Mouse (Mus musculus) left cerebral cortex, adult 8-10 months (tissue): Measurements from ENCODE around the gene Serpina1b. TPM values are rescaled to one million over a fixed set of nuclear protein-coding genes. Genes with fewer than 3 reads are reported as not detected.
"Not testable (repeated sequence)": the region's sequence is repeated elsewhere in the genome, so short reads cannot be mapped to it uniquely, and the experiment has no call there.

ENCODE experiments used
- DNase-seq, 2 experiments: peaks; one replicate each; pipeline ENCODE4 v3.0.0; 2022; ENCODE audit warnings: low spot score in 2 of 2
- total RNA-seq, 4 experiments: library from RNA; stranded (reverse); gene quantifications; 2 replicates each; pipeline ENCODE4 v1.2.4; 2022

The Serpina1b gene
- total RNA-seq, 4 experiments from 2014 or later = not detected

- DNase-seq = no peak
Observed at GRCm38 (mm10) chr12:103700144-103700750, 129.9 kb downstream of the Serpina1b start.

DNA sequence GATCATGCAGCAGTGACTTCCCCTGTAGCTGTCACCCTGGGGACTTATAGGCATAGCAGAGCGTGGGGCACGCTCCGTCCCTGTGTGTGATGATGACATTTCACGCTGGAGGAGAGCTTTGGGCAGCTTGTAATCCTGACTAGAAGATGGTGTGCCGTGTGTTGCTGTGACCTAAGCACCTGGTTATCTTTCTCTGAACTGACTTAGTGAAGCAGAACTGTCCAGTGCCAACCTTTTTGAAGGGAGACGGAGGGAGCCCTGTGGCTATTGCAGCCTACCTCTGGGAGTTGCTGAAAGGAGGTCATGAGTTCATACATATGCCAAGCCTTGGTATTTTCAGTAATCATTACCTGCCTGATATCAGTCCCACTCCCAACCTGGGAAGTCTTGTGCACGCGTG, 134.7 kb downstream of the Serpina1b start, which contains the start of gene Serpina1f:
TSS of gene Serpina1f (minus strand) at position 101 of the 400 bp plus-strand sequence.
- DNase-seq = no peak

GRCm38 (mm10) chr12:103688221-103688814, 141.9 kb downstream of the Serpina1b start:
- DNase-seq = no peak

GRCm38 (mm10) chr12:103687021-103687420, 143.2 kb downstream of the Serpina1b start:
- DNase-seq = no peak

- DNase-seq = peak in 1 of 2 experiments; percentile 58
Observed at GRCm38 (mm10) chr12:103686050-103686449, 144.1 kb downstream of the Serpina1b start.

DNA sequence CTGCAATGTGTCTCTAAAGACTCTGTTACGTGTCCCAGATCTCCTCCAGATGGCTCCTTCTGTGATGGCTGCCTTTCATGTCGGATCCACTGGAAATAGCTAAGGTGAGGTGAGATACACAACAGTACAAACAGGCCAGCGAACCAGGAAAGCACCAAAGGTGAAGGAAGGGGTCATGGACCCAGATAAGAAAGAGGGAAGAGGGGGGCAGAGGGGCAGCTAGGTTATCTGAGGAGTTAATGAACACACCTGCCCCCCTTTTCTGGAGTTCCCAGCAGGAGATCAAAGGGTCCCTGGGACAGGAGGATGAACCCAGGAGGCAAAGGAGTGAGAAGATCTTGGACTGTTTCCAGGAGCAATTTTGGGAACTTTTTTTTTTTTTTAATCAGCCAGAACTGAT, 144.8 kb downstream of the Serpina1b start:
- DNase-seq = no peak

GRCm38 (mm10) chr12:103683775-103684174, 146.4 kb downstream of the Serpina1b start:
- DNase-seq = no peak

GRCm38 (mm10) chr12:103681739-103682138, 148.4 kb downstream of the Serpina1b start:
- DNase-seq = no peak

DNA sequence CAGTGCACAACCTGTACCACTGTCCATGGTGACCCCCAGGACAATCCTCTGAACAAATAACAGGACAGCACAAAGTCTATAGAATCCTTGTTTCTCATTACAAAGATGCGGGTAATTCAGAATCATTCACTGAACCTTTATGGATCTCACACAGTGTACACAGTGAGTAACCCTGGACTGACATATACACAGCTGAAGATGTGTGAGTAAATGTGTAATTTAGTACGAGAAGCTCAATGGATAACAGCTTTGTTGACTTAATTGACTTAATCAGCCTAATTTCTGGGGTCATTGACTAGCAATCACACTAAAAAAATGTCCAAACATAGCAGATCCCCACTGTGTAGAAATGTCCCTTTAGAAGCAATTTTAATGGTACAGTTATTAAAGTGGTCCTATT, 149.0 kb downstream of the Serpina1b start:
- no peak for DNase-seq

- DNase-seq = not testable (repeated sequence)
Observed at GRCm38 (mm10) chr12:103679853-103680252, 150.3 kb downstream of the Serpina1b start.

Other genes starting within 250 kb of the Serpina1b start
- gene Serpina10, start 198.9 kb downstream of the Serpina1b start, total RNA-seq = not detected
- gene Serpina6, start 173.2 kb downstream of the Serpina1b start, total RNA-seq = not detected
- gene Serpina16, start 154.2 kb downstream of the Serpina1b start, total RNA-seq = not detected
- gene Serpina1f, start 134.8 kb downstream of the Serpina1b start, total RNA-seq = not detected
- not detected for gene Serpina1d, start 56.8 kb downstream of the Serpina1b start, total RNA-seq
- under 1 TPM in 1 of 4 experiments, not detected in 3; 0.46 TPM for gene Serpina1a, start 33.2 kb upstream of the Serpina1b start, total RNA-seq
- gene Serpina1c, start 74.5 kb upstream of the Serpina1b start, total RNA-seq = not detected
- not detected for gene Serpina1e, start 128.6 kb upstream of the Serpina1b start, total RNA-seq
- under 1 TPM in 1 of 4 experiments, not detected in 3; 0.26 TPM for gene Serpina11, start 159.6 kb upstream of the Serpina1b start, total RNA-seq
- gene Serpina9, start 183.4 kb upstream of the Serpina1b start, total RNA-seq = 10 to 100 TPM; 14.6 to 17.7 (median 15.5) TPM
- not detected for gene Serpina12, start 214.1 kb upstream of the Serpina1b start, total RNA-seq